Mouse (Mus musculus) right cerebral cortex, postnatal 10 days (tissue): ENCODE results near the gene Pde1a.

Source experiments
- DNase-seq, 2 experiments: peaks; one replicate each; pipeline ENCODE4 v3.0.0; 2021; ENCODE audit warnings: low spot score in 2 of 2

Pde1a gene

DNA sequence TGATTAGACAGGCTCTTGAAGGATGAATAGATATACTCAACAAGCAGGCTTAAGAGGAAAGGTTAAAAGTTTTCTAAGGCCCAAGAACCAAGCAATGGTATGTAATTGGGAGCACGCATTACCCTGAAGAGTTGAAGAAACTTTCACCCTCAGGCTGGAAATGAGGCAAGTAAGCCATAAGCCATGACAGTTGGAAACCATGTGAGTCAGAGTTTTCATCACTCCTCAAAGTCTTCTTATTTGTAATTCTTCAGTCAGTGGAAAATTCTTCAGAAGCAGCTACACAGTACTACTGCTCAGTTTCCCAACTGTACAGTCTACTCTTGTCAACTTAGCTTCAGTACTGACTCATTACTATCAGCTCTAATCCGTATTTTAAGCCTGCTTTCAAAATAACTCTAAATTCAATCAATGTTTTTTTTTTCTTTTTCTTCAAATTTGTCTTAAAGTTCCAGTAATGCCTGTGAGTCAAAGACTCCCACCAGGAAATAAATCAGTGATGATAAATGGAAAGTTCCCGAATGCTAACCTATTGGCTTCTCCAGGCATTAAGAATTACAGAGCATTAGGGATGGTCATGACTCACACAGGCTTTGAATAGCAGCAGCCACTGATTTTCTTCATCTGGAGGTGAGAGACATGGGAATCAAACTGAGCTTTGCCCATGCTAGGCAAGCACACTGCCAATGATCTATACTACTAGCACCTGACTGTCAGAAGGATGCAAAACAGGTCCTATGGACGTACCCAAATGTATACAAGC lies 82.3 kb downstream of the Pde1a start:
- DNase-seq: no peak

DNA sequence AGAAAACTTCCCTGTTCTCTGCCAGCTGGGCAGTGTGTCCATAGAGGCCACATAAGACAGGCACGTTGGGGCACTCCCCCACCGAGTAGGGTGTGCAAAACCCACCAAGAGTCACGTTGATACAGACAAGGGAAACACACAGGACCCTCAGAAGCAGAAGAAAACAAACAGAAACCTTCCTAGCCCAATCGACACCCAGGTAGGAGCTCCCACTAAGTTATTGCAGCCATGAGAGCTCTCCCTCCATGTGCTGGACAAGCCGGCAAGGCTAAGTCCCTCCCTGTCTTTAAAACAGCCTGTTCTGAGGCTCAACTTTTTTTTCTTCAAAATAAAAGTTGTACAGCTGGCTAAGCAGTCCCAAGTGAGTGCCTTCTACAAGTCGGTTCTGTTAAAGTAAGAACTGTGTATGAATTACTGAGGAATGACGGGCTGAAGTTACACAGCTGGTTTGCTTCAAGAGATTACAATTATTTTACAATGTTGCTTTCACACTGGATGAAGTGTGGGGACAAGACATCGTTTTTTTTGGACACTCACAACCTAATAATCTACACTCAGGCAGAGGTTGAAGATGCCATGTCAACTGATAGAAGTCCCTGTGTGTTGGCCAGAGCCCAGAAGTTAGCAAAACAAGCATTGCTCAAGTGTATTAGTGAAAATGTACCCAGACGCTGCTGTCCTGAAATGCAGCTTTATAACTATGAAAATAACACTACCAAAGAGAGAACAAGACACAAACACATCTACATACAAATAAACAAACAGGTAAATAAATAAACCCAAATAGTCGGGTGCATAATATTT lies 90.4 kb downstream of the Pde1a start:
- DNase-seq: no peak

DNA sequence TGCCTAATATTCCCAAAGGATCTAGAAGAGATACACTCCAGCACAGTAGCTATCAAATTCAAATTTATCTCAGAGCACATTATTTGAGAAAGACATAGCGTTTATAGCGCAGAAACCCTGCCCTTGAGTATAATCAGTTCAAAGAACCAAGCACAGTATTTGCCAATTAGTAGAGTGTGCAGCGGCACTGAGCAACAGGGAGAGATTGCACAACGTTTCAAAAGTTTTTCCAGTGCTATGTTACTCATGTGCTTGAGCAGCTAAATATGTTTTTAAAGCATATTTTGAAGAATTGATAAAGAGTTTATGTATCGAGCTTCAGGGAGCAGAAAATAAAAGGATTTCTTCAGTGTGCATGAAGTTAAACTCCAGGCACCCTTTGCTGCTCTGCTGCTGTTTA lies 91.3 kb downstream of the Pde1a start:
- DNase-seq: no peak

GRCm38 (mm10) chr2:80029051-80029450 lies 100.2 kb downstream of the Pde1a start:
- no peak for DNase-seq

- DNase-seq: no peak
These were observed 103.2 kb downstream of the Pde1a start for GRCm38 (mm10) chr2:80026053-80026452.

GRCm38 (mm10) chr2:80025597-80025996 lies 103.7 kb downstream of the Pde1a start:
- no peak for DNase-seq

GRCm38 (mm10) chr2:80025038-80025437 lies 104.2 kb downstream of the Pde1a start:
- DNase-seq: no peak

DNA sequence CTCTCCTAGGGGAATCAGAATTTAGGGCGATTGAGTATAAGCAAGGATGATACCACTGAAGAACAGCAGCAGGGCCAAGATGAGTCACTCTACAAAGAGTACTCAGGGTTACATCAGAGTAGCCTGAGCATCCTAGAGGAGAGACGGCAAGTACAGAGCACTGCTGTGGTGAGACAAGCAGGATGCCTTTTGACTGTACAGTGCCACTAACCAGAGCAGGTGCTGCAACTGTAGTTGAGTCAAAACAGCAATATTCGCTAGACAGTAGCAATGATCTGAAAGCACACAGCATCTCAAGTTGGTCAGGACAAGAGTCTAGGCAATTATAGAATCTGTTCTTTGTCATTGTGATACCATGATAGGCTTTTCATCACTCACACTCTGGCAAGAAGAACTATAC lies 115.1 kb downstream of the Pde1a start:
- no peak for DNase-seq

DNA sequence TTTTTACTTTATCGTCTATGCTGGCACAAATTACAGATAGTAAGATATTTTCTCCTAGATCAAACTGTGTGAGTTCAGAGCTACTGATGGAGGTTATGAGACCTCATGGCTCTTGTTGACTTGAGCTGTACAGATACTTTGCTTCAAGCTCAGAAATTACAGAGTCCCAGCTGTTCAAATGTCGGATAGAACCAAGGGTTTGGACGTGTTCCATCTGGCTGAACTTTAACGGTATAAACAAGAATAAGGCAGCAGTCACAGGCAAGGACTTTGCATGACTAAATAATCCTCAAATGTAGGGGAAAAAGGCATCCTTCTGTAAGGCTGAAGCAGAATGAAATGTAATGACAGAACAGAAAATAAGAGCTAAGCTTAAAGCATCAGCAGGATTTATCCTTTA lies 116.2 kb downstream of the Pde1a start:
- no peak for DNase-seq

DNA sequence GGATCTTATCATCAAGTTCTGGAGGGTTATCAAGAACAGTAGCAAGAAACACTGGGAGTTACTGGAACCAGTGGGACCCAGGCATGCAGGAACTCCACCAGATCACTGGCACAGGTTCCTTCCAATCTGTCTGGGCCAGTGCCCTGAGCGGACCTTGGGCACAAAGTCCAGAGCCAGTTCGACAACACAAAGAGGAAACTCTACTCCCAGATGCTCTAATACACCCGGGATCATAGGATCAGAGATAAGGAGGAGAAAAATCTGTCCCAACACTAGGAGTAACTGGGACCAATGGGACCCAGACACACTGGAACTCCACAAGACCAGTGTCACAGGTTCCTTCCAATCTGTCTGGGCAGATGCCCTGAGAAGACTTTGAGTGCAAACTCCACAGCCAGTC lies 130.1 kb downstream of the Pde1a start:
- no peak for DNase-seq

DNA sequence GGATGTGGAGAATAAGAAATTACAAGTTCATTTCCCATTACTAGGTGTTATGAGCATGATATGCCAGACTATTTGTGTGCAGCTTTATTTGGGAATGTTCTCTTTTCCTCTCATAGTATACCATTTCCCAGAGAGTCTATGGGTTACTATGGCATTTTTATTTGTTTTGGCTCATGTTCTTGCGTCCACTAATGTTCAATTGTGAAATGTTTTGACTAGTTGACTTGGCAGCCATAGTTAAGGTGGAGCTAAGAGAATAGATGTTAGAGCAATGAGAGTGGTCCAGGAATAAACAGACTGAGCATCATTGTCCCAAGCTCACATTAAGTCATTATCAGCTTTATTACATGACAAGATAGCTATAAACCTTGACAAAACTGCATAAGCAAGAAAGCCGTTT lies 130.8 kb downstream of the Pde1a start:
- DNase-seq: no peak

DNA sequence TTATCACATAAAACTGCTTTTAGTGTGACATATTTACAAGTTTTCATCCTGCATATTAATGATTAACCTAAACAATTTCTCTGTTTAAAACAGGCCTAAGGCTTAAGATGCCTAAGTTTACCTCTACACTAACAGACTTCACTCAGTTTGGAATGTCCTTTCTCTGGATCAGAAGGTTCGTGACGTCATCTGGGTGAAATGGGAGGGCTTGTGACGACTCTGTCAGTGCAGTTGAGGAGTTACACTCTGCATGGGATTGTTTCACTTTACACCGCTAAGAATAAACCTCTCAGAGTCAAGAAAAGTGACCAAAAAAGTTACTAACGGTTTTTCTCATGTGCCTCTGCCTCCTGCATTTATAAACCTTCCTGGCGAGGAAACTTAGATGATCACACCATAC lies 137.6 kb downstream of the Pde1a start:
- DNase-seq: no peak

DNA sequence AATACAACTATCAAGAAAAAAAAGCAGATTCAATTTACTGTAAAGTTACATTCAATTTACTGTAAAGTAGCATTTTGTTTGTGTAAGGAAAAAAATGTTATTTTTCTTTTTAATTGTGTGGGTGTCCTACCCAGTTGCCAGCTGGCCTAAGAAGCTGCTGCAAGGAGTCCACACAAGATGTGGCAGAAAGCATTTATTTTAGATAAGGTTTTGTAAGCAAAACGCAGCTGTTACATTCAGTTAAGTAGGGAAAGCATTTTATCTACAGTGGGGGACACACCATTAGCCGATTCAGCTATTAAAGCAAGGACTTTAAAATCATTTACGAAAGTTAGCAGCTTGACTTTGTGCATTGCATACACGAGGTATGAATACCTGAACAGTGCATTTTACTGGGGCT lies 145.5 kb downstream of the Pde1a start:
- DNase-seq: no peak

- no peak for DNase-seq
These were observed 146.0 kb downstream of the Pde1a start for GRCm38 (mm10) chr2:79983222-79983632.

GRCm38 (mm10) chr2:79981781-79982180 lies 147.5 kb downstream of the Pde1a start:
- DNase-seq: no peak

- DNase-seq: no peak
These were observed 150.3 kb downstream of the Pde1a start for GRCm38 (mm10) chr2:79978992-79979391.

GRCm38 (mm10) chr2:79977259-79977658 lies 152.0 kb downstream of the Pde1a start:
- no peak for DNase-seq

- DNase-seq: no peak
These were observed 153.3 kb downstream of the Pde1a start for GRCm38 (mm10) chr2:79975947-79976346.

DNA sequence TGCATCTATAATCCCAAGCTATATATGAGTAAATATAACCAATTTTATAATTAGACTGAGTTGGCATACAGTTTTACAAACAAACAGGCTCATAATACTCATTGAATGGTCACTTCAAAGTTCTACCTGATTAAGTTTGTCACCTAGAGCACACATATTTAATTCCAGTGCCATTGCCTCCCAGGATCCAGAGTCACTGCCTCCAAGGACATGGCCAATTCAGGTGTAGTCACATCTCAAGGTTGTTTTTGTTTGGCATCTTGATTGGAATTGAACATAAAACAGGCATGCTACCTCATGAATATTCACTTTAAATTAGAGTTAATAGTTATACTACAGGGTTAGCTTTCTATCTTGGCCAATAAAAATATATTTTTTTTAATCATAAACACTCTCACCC lies 157.0 kb downstream of the Pde1a start:
- no peak for DNase-seq

DNA sequence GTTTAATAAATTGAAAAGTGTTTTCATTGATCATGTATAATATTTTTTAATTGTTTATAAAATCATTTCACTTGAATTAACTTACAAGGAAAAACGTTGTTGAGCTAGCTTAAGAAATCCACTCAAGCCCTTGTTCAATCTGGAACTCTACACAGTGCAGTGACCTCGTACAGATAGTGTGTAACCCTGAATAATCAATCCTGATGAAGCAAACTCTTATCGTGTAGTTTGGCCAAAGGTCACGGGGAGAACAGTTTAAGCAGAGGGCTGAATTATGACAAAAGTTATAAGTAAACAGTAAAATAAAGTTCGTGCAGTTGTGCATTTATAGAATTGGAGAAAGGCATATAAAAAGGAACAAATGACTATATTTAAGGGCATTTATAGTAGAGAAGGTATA lies 159.7 kb downstream of the Pde1a start:
- DNase-seq: no peak

- no peak for DNase-seq
These were observed 162.4 kb downstream of the Pde1a start for GRCm38 (mm10) chr2:79966681-79967506.

- no peak for DNase-seq
These were observed 163.2 kb downstream of the Pde1a start for GRCm38 (mm10) chr2:79966086-79966485.
